Mouse (Mus musculus) thymus, adult 2 months (tissue): ENCODE measurements around the gene Tubb4b. TPM values are rescaled to one million over a fixed set of nuclear protein-coding genes. Genes with fewer than 3 reads are reported as not detected.

Source experiments
- DNase-seq: peaks from one replicate; pipeline ENCODE4 v3.0.0; 2021
- H3K27ac ChIP-seq: fragments of 200-500 bp; 2 replicates; pipeline ENCODE4 v1.5.1; 2012; ENCODE audit warnings: low read length, control low read depth; ENCODE audit not compliant: control insufficient read depth, insufficient read depth
- H3K27me3 ChIP-seq: fragments of 200-500 bp; 2 replicates; pipeline ENCODE4 v1.6.1; 2012; ENCODE audit warnings: mild to moderate bottlenecking, low read length, moderate library complexity, mixed read lengths; ENCODE audit not compliant: control insufficient read depth, insufficient read depth
- H3K36me3 ChIP-seq: fragments of 200-500 bp; 2 replicates; pipeline ENCODE4 v1.6.1; 2012; ENCODE audit warnings: mild to moderate bottlenecking, low read length, moderate library complexity; ENCODE audit not compliant: control insufficient read depth, insufficient read depth
- H3K4me1 ChIP-seq: fragments of 200-500 bp; replicated peaks from 2 replicates; pipeline ENCODE4 v1.6.1; 2012; ENCODE audit warnings: low read length; ENCODE audit not compliant: control insufficient read depth, insufficient read depth
- H3K4me3 ChIP-seq: fragments of 200-500 bp; 2 replicates; pipeline ENCODE4 v1.5.1; 2012; ENCODE audit warnings: mild to moderate bottlenecking, low read length, control low read depth, moderate library complexity; ENCODE audit not compliant: control insufficient read depth, insufficient read depth
- CTCF ChIP-seq: fragments of 200-500 bp; IDR thresholded peaks from 2 replicates; pipeline ENCODE4 v1.5.1; 2012; ENCODE audit warnings: mild to moderate bottlenecking, control low read depth, low read length, moderate library complexity, borderline replicate concordance; ENCODE audit not compliant: control insufficient read depth, poor library complexity, insufficient read depth; ENCODE audit errors: extremely low read depth
- POLR2A ChIP-seq: fragments of 200-500 bp; IDR thresholded peaks from 2 replicates; pipeline ENCODE4 v1.6.1; 2012; ENCODE audit warnings: mild to moderate bottlenecking, low read length, control low read depth, moderate library complexity; ENCODE audit not compliant: control insufficient read depth, poor library complexity, insufficient read depth; ENCODE audit errors: extremely low read depth
- WGBS: fragments of 180-500 bp; shearing (Covaris S2); methylation state at CpG from one replicate; pipeline ENCODE4 v1.1.7; 2018; 5-methylcytosine and 5-hydroxymethylcytosine counted together
- polyA plus RNA-seq: library from polyadenylated mRNA; depleted of rRNA; stranded (reverse); fragments of >200 nt; gene quantifications from 2 replicates; pipeline ENCODE4 v1.2.3, GENCODE M21; 2012

The Tubb4b gene
- polyA plus RNA-seq, 1 experiment: 613 TPM

GRCm38 (mm10) chr2:25240310-25240709 is 15.8 kb upstream of the Tubb4b start:
- DNase-seq: no peak
- no peak overlapping the region for H3K4me3 ChIP-seq
- WGBS: 73% methylated on average over 8 of the region's 8 CpGs
- no peak overlapping the region for H3K27ac ChIP-seq
- peaks cover 20% of the 10 kb centered on the region for H3K4me1 ChIP-seq
- TF ChIP-seq CTCF (no peak), POLR2A (no peak)
- H3K27me3 ChIP-seq: peaks cover 12% of the 10 kb centered on the region
- H3K36me3 ChIP-seq: no peaks in the 10 kb centered on the region

DNA sequence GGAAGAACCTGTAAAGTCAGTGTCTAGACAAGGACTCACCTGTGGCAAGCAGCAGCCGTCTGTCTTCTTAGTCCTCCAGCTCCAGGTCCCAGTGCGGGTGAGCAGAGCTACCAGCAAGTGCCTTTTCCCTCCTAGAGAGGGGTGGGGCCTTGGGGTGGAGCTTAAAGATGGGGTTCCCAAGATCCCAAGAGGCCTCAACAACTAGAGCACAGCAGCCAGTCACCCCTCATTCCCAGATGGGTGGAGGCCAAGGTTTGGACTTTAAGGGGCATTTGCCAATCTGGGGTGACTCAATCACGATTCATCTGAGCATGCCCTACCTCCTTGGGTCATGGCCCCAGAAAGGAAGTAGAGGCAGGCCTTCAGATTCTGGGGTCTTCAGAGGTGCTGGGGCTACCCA is 15.3 kb upstream of the Tubb4b start:
- no peak for DNase-seq
- 90% methylated on average over 3 of the region's 3 CpGs for WGBS
- peaks cover 20% of the 10 kb centered on the region for H3K4me1 ChIP-seq

GRCm38 (mm10) chr2:25238106-25238505 is 13.6 kb upstream of the Tubb4b start:
- H3K27me3 ChIP-seq: peaks cover 12% of the 10 kb centered on the region
- no peak overlapping the region for H3K27ac ChIP-seq
- TF ChIP-seq CTCF (no peak), POLR2A (no peak)
- no peaks in the 10 kb centered on the region for H3K36me3 ChIP-seq
- H3K4me3 ChIP-seq: no peak overlapping the region
- H3K4me1 ChIP-seq: peaks cover 20% of the 10 kb centered on the region
- no peak for DNase-seq

More for the DNA sequence above, 15.3 kb upstream of the Tubb4b start:
- Histone ChIP-seq H3K36me3 (no peaks in the 10 kb centered on the region), H3K27me3 (peaks cover 12% of the 10 kb centered on the region), H3K4me3 (no peak overlapping the region), H3K27ac (no peak overlapping the region)
- no peak for TF ChIP-seq POLR2A
- no peak for TF ChIP-seq CTCF

DNA sequence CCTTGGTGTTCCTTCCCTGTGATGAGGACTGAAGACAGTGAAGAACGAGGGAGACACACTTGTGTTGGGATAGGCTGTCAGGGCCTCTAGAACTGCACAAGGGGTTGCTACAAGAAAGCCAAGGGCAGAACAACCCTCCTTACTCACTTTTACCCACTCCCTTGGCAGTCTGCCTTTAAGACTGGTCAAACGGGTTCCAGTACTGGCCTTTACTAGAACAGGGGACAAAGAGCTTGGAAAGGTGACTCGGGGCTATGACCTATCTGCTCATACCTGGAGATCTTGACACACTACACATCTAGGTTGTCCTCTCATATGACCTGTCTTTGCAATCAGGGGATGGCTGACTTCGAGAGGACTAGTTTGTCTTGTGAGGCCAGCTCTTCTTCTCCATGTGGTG is 13.0 kb upstream of the Tubb4b start:
- Histone ChIP-seq H3K4me1 (peaks cover 20% of the 10 kb centered on the region), H3K27ac (no peak overlapping the region), H3K36me3 (no peaks in the 10 kb centered on the region), H3K27me3 (peaks cover 10% of the 10 kb centered on the region), H3K4me3 (no peak overlapping the region)
- DNase-seq: no peak
- no peak for TF ChIP-seq CTCF
- TF ChIP-seq POLR2A: no peak
- WGBS: 79% methylated on average over 4 of the region's 4 CpGs

DNA sequence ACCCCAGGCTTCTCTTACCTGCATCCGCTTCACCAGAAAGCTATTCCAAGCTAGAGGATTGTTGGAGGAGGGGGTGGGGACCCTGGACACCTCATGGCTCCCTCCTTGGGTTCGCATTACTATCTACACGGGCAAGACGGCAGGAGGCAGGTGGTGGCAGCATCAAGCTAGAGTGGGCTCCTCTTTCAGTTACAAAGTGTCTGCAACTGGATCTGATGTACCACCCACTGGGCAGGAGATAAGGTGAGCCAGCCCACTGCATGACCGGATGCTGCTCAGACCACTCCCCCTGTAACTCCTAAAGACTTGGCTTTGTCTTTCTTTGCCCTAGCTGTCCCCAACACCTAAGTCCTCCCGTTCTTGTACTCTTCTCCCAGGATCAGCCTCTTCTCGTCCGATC is 12.1 kb upstream of the Tubb4b start, which contains the start of gene Rnf224:
Gene Rnf224, minus strand, starts transcription at position 174 of the 400 bp plus-strand sequence.
- TF ChIP-seq POLR2A (no peak), CTCF (no peak)
- Histone ChIP-seq H3K27me3 (peaks cover 3% of the 10 kb centered on the region; the same call in 1 of the 2 replicates), H3K4me3 (no peak within 1 kb of the TSS), H3K4me1 (peaks cover 13% of the 10 kb centered on the region), H3K27ac (no peak within 1 kb of the TSS), H3K36me3 (no peaks in the 10 kb centered on the region)
- no peak for DNase-seq
- WGBS: 91% methylated on average over 8 of the region's 8 CpGs

GRCm38 (mm10) chr2:25234551-25235220 is 10.2 kb upstream of the Tubb4b start:
- no peaks in the 10 kb centered on the region for H3K4me1 ChIP-seq
- no peak for DNase-seq
- no peak overlapping the region for H3K4me3 ChIP-seq
- H3K27me3 ChIP-seq: no peaks in the 10 kb centered on the region; the same call in 1 of the 2 replicates
- no peak for TF ChIP-seq POLR2A
- TF ChIP-seq CTCF: no peak
- WGBS: 35% methylated on average over 5 of the region's 5 CpGs
- H3K36me3 ChIP-seq: no peaks in the 10 kb centered on the region
- no peak overlapping the region for H3K27ac ChIP-seq
